In genomic region chr4:15550256-15550848, GRCm38 (mm10) we compare ENCODE assay signal across 14 mouse cellular contexts.
DNase-seq lines count a peak whose midpoint lies in the region; ATAC-seq and TF ChIP-seq lines count a peak whose summit lies in the region.
"Had no signal": no experiment of that assay in that cellular context is flagged by ENCODE, and none has a peak within 500 bp of the region (broad histone marks: within the 10 kb centered on the region; RNA-seq: fewer than 3 reads in every experiment).

No protein-coding gene starts in this region.

- ATAC-seq in neural tube, embryonic 14.5 days (ENCODE audit: low read depth): peak; percentile 77
- ATAC-seq: liver, postnatal 0 days had no signal

- intact Hi-C loops in left cerebral cortex, postnatal 14 days (cut with DNase I): no loop called here

- H3K4me2 ChIP-seq in neural tube, embryonic 14.5 days (ENCODE audit: low read depth, low read length): no peak overlapping the region

- no peaks in the 10 kb centered on the region for H3K36me3 ChIP-seq in neural tube, embryonic 14.5 days (ENCODE audit: control insufficient read depth, insufficient read depth, low read length)
- no peaks in the 10 kb centered on the region for H3K36me3 ChIP-seq in kidney, adult 2 months (ENCODE audit: control insufficient read depth, insufficient read depth, low read length)
- H3K36me3 ChIP-seq: G1E had no signal

- 63% methylated on average over 8 of the region's 8 CpGs for WGBS in neural tube, embryonic 14.5 days
- WGBS in kidney, adult 2 months: 58% methylated on average over 8 of the region's 8 CpGs

- H3K27ac ChIP-seq in neural tube, embryonic 14.5 days (ENCODE audit: low read depth, low read length): no peak overlapping the region
- H3K27ac ChIP-seq in kidney, adult 2 months (ENCODE audit: insufficient read depth, low read depth, low read length): no peak overlapping the region

- no peak for TF ChIP-seq CTCF in kidney, adult 2 months (conservative IDR thresholded peaks at IDR 0.05; ENCODE audit: insufficient read depth, insufficient read length, low read depth, low read length)

- H3K4me3 ChIP-seq in neural tube, embryonic 14.5 days (ENCODE audit: low read depth, low read length): no peak overlapping the region
- H3K4me3 ChIP-seq in kidney, adult 2 months (ENCODE audit: insufficient read depth, low read depth, low read length): no peak overlapping the region

- H3K9ac ChIP-seq in neural tube, embryonic 14.5 days (replicated peaks; ENCODE audit: low read depth, low read length): no peak overlapping the region
- H3K9ac ChIP-seq: liver, postnatal 0 days had no signal

- DNase-seq in neural tube, embryonic 10.5 days (ENCODE audit: extremely low spot score, low spot score): no peak
- DNase-seq in frontal cortex, postnatal 36 days (ENCODE audit: low spot score in 2 of 2): peak; percentile 16 to 63
- peak; percentile 60 to 89 for DNase-seq in left cerebral cortex, postnatal 14 days (ENCODE audit: low spot score in 2 of 2)
- no peak for DNase-seq in kidney, adult 2 months
- no peak for DNase-seq in spleen, adult 18-20 months
- no peak for DNase-seq in urinary bladder, postnatal 36 days (ENCODE audit: low spot score in 2 of 2)
- DNase-seq: adrenal gland, postnatal 10 days; gastrocnemius, postnatal 36 days; heart, postnatal 36 days; kidney, postnatal 25 days; liver, postnatal 0 days; thymus, postnatal 14 days had no signal

- TF ChIP-seq POLR2A in kidney, adult 2 months (IDR thresholded peaks at IDR 0.05; ENCODE audit: low read depth, low read length): no peak

- no peaks in the 10 kb centered on the region for H3K9me3 ChIP-seq in neural tube, embryonic 14.5 days (ENCODE audit: control insufficient read depth, low read length)
- H3K9me3 ChIP-seq: G1E had no signal

- no peaks in the 10 kb centered on the region for H3K4me1 ChIP-seq in neural tube, embryonic 14.5 days (ENCODE audit: control insufficient read depth, insufficient read depth, low read length)
- no peaks in the 10 kb centered on the region for H3K4me1 ChIP-seq in kidney, adult 2 months (ENCODE audit: control insufficient read depth, insufficient read depth, low read length)

- H3K27me3 ChIP-seq in neural tube, embryonic 14.5 days (ENCODE audit: control insufficient read depth, insufficient read depth, low read length): no peaks in the 10 kb centered on the region
- no peaks in the 10 kb centered on the region for H3K27me3 ChIP-seq in kidney, adult 2 months (replicated peaks; ENCODE audit: control insufficient read depth, insufficient read depth, low read length)

Comparison
In these comparisons a context has a peak if more than half of its experiments do, and no peak if none do; other contexts are left out.
1. DNase-seq: peak in frontal cortex, postnatal 36 days (2 of 2) and left cerebral cortex, postnatal 14 days (2 of 2); none in neural tube, embryonic 10.5 days (single experiment), kidney, adult 2 months (single experiment), spleen, adult 18-20 months (0 of 2) and urinary bladder, postnatal 36 days (0 of 2).